Mouse (Mus musculus) embryonic facial prominence, embryonic 11.5 days (tissue): Measurements from ENCODE around the gene Zbtb21. TPM values are rescaled to one million over a fixed set of nuclear protein-coding genes. Genes with fewer than 3 reads are reported as not detected.

Experiments
- ATAC-seq: fragments of 200-750 bp; cut with Nextera tagmentation; replicated peaks from 2 replicates; pipeline ENCODE4 v1.8.0; 2017; ENCODE audit warnings: low read depth; ENCODE audit not compliant: insufficient number of reproducible peaks, low FRiP score, low TSS enrichment
- DNase-seq: peaks from one replicate; pipeline ENCODE4 v3.0.0-alpha.2; 2015; ENCODE audit warnings: low spot score
- H3K27ac ChIP-seq: fragments of 300-500 bp; sonication (generic); replicated peaks from 2 replicates; pipeline ENCODE4 v1.5.1; 2014; ENCODE audit warnings: mild to moderate bottlenecking, low read depth, low read length, control low read depth
- H3K27me3 ChIP-seq: fragments of 300-500 bp; sonication (generic); 2 replicates; pipeline ENCODE4 v1.6.1; 2014; ENCODE audit warnings: mild to moderate bottlenecking, low read length, moderate library complexity, mixed read lengths; ENCODE audit not compliant: control insufficient read depth, insufficient read depth
- H3K36me3 ChIP-seq: fragments of 300-500 bp; sonication (generic); replicated peaks from 2 replicates; pipeline ENCODE4 v1.6.1; 2014; ENCODE audit warnings: low read depth, mild to moderate bottlenecking, low read length, moderate library complexity, mixed read lengths; ENCODE audit not compliant: control insufficient read depth, insufficient read depth
- H3K4me1 ChIP-seq: fragments of 300-500 bp; sonication (generic); 2 replicates; pipeline ENCODE4 v1.6.1; 2014; ENCODE audit warnings: low read length, mixed read lengths; ENCODE audit not compliant: control insufficient read depth, insufficient read depth
- H3K4me2 ChIP-seq: fragments of 300-500 bp; sonication (generic); 2 replicates; pipeline ENCODE4 v1.6.1; 2014; ENCODE audit warnings: low read depth, mild to moderate bottlenecking, control low read depth, low read length, moderate library complexity
- H3K4me3 ChIP-seq: fragments of 300-500 bp; sonication (generic); 2 replicates; pipeline ENCODE4 v1.5.1; 2014; ENCODE audit warnings: low read depth, low read length, control low read depth
- H3K9ac ChIP-seq: fragments of 300-500 bp; sonication (generic); replicated peaks from 2 replicates; pipeline ENCODE4 v1.6.1; 2014; ENCODE audit warnings: mild to moderate bottlenecking, control low read depth, low read length
- H3K9me3 ChIP-seq: fragments of 300-500 bp; sonication (generic); replicated peaks from 2 replicates; pipeline ENCODE4 v1.6.1; 2016; ENCODE audit warnings: mild to moderate bottlenecking, low read length, inconsistent platforms, mixed read lengths; ENCODE audit not compliant: control insufficient read depth
- WGBS: fragments of 180-500 bp; shearing (Covaris S2); extraction: QIAGEN DNeasy Blood & Tissue Kit; methylation state at CpG from one replicate; pipeline ENCODE4 v1.1.7; 2014; 5-methylcytosine and 5-hydroxymethylcytosine counted together
- polyA plus RNA-seq: library from polyadenylated mRNA; unstranded; fragments of >200 nt; fragmentation: Nextera tagmentation; extraction: Ambion mirVana; gene quantifications from 2 replicates; pipeline ENCODE4 v1.2.1, GENCODE M21; 2014

Zbtb21 gene
- polyA plus RNA-seq, 1 experiment from 2014 or later: 14.2 TPM

DNA sequence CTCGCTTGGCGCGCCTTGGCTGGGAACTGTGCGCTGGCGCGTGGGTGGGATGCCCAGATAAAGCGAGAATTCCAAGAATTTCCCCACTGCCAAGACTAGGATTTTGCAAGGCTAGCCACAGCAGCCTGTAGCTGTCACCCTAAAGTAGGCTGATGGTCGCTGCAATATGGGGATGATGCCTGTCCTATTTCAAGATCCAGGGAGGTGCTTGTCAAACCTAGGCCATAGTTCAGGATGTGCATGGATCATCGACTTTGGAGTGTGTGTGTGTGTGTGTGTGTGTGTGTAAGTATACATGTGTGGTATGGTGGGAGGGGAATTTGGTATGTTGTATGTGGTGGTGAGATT is 39.7 kb downstream of the Zbtb21 start:
- H3K4me3 ChIP-seq: peak overlapping the region; percentile 79
- H3K9me3 ChIP-seq: no peaks in the 10 kb centered on the region
- no peaks in the 10 kb centered on the region for H3K36me3 ChIP-seq
- WGBS: 1% methylated on average over 9 of the region's 9 CpGs
- DNase-seq (no peak), ATAC-seq (peak; percentile 44; the same call in 1 of the 2 replicates)
- peak overlapping the region; percentile 92 for H3K4me2 ChIP-seq
- no peaks in the 10 kb centered on the region for H3K4me1 ChIP-seq
- no peaks in the 10 kb centered on the region for H3K27me3 ChIP-seq
- no peak overlapping the region for H3K27ac ChIP-seq
- peak overlapping the region; percentile 84 for H3K9ac ChIP-seq

DNA sequence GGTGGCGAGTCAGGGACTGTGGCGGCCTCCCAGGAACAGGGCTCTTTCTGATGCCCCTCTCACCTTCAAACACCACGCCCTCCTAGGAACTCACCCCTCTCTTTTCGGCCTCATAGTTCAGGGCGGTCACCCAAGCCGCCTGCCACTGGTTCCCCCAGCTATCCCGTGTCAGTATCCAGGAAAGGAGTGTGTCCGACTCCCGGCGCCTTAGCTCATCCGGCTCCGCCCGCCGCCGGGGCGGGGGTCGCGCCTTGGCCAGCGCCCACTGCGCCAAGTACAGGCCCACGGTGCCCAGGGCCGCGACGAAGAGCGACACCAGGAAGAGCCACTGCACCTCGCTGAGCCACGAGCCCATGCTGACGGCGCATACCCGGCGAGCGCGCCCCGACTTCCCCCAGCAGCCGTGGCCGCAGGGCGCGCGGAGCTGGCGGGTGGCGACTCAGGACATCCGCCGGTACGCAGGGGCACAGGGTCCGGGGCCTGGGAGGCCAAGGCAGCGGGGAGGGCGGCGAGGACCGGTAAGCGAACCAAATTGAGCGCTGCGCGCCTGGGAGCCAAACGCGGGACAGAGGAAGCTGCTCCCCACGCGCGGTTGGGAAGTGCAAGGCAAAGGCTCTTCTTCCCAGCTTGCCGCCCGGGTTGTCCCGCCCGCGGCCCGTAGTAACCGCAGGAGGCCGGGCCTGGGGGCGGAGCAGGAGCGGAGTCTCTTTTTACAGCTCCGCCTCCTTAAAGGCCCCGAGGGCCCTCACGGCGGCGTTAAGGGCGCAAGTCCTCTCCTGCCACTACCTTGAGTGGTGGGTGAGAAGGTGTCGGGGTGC is 40.3 kb downstream of the Zbtb21 start:
- WGBS: under 1% methylated on average over 68 of the region's 75 CpGs
- Histone ChIP-seq H3K9me3 (no peaks in the 10 kb centered on the region), H3K27me3 (no peaks in the 10 kb centered on the region), H3K27ac (0 out of 2 replicates have a peak overlapping the region, but pooled peaks have one; percentile 28), H3K4me3 (peak overlapping the region; percentile 79), H3K9ac (peak overlapping the region; percentile 84), H3K4me1 (no peaks in the 10 kb centered on the region), H3K4me2 (peak overlapping the region; percentile 92), H3K36me3 (no peaks in the 10 kb centered on the region)
- peak; percentile 87 for DNase-seq
- peak; percentile 88 for ATAC-seq

DNA sequence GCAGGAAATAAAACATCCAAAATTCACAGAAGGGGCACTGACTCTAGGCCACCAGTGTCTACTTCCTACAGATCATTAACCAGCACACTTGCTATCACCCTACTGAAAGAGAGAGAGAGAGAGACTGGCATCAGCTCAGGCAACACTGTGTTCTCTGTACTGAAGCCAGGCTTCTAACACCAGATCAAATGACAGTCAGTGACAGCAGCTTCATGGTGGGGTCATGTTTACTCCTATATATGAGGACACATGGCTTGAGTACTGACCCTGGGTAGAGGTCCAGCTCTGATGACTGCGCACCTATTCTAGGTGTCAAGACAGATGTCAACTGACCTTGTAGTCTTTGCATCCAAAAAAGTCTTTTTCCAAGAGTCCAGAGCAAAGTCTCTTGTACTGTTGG is 41.8 kb downstream of the Zbtb21 start:
- H3K27me3 ChIP-seq: no peaks in the 10 kb centered on the region
- H3K9ac ChIP-seq: no peak overlapping the region
- H3K36me3 ChIP-seq: no peaks in the 10 kb centered on the region
- DNase-seq (no peak), ATAC-seq (no peak)
- WGBS: 92% methylated on average over 1 of the region's 1 CpGs
- H3K4me3 ChIP-seq: no peak overlapping the region
- H3K27ac ChIP-seq: no peak overlapping the region
- no peak overlapping the region for H3K4me2 ChIP-seq
- no peaks in the 10 kb centered on the region for H3K9me3 ChIP-seq
- no peaks in the 10 kb centered on the region for H3K4me1 ChIP-seq

DNA sequence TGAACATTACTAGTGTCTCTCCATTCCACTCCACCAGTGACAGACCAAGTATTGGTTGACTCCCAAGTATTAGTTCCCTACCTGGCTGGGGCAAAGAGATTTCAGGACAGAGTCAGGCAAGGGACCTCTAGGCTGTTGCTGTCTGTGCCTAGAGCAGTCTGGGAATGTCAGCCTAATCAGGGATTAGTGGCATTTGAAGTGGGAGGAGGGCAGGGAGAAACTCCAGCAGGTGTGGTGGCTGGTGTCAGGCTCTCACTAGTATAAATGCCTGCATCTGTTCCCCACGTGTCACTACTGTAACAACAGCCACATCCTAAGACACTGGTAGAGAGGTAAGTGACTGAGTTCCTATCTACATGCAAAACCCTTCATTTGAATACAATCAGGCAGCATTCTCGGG is 42.6 kb downstream of the Zbtb21 start:
- H3K27me3 ChIP-seq: no peaks in the 10 kb centered on the region
- DNase-seq: no peak
- ATAC-seq: no peak
- H3K9ac ChIP-seq: no peak overlapping the region
- no peaks in the 10 kb centered on the region for H3K36me3 ChIP-seq
- H3K27ac ChIP-seq: no peak overlapping the region
- WGBS: 32% methylated on average over 2 of the region's 2 CpGs
- H3K9me3 ChIP-seq: no peaks in the 10 kb centered on the region
- H3K4me1 ChIP-seq: no peaks in the 10 kb centered on the region
- H3K4me3 ChIP-seq: no peak overlapping the region
- no peak overlapping the region for H3K4me2 ChIP-seq

DNA sequence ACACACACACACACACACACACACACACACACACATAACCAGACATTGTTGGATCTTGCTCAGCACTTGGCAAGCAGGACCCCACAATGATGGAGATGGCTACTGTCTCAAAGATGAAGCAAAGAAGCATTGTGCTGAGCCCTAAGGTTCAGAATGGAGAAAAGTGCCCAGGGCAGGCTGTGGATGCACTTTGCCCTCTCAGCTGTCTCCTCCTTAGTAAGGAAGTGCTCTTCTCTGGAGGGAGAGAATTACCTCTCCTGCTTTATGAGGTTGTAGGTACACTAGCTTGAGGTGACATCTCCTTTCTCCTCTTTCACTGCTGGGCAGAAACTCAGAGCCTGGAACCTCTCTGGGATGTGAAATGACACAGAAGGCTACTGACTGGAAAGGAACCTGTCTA is 49.5 kb downstream of the Zbtb21 start:
- H3K9me3 ChIP-seq: no peaks in the 10 kb centered on the region
- H3K4me3 ChIP-seq: no peak overlapping the region
- H3K4me1 ChIP-seq: no peaks in the 10 kb centered on the region
- no peak for ATAC-seq
- no peak overlapping the region for H3K9ac ChIP-seq
- H3K27me3 ChIP-seq: no peaks in the 10 kb centered on the region
- H3K36me3 ChIP-seq: no peaks in the 10 kb centered on the region
- DNase-seq: no peak
- no peak overlapping the region for H3K27ac ChIP-seq
- H3K4me2 ChIP-seq: no peak overlapping the region

DNA sequence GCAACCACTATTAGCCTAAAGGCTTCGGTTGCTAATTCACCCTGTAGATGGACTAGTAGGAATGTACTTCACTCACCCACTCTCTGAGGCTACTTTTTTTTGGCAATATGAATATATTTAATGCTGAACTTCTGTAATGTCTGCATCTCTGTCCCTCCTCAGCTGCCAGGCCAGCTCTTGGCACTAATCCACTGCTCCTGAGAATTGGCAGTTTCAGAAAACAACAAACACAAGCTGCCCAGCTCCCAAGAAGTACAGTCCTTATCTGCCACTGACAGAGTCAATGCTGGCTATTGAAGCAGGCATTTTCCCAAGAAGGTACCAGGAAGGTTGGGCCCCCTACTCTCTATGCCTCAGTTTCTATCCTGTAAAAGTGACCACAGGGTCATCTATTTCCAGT is 53.1 kb downstream of the Zbtb21 start:
- no peaks in the 10 kb centered on the region for H3K9me3 ChIP-seq
- H3K27me3 ChIP-seq: no peaks in the 10 kb centered on the region
- H3K4me3 ChIP-seq: no peak overlapping the region
- no peaks in the 10 kb centered on the region for H3K36me3 ChIP-seq
- H3K4me1 ChIP-seq: no peaks in the 10 kb centered on the region
- WGBS: 93% methylated on average over 1 of the region's 1 CpGs
- no peak for ATAC-seq
- no peak overlapping the region for H3K4me2 ChIP-seq
- no peak overlapping the region for H3K27ac ChIP-seq
- H3K9ac ChIP-seq: no peak overlapping the region
- no peak for DNase-seq

DNA sequence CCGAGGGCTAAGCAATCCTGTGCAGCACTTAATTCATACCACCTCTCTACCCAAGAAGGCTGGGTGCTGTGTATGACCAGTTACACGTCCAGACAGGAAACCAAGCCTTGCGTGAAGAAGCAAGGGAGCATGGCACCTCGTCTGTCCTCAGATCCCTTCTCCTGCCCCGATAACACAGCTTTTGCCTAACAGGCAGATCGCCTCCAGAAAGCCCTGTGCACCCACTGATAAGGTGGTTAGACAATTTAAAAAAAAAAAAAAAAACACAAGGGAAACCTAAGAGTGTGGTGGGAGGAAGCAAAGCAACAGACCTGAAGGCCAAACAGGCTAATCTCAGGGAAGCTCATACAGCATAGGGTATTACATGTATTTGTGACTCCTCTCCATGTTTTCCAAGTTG is 54.9 kb downstream of the Zbtb21 start:
- 79% methylated on average over 6 of the region's 6 CpGs for WGBS

DNA sequence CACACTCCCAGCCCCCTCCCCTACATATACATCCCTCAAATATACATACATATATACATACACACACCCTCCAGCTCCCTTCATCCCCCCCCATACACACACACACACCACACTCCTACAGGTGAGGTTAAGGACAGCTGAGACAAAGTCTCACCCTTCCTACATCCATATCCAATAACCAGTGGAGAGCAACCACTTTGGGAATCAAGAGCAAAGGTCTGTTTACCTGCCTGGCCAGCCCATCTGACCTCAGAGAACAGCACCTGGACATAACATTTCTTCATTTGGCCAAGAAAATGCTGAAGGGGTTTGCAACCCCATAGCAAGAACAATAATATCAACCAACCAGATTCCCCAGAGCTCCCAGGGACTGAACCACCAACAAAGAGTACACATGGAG is 56.1 kb downstream of the Zbtb21 start:
- no peak overlapping the region for H3K4me2 ChIP-seq
- H3K27me3 ChIP-seq: no peaks in the 10 kb centered on the region
- no peak overlapping the region for H3K9ac ChIP-seq
- DNase-seq: no peak
- H3K4me1 ChIP-seq: no peaks in the 10 kb centered on the region
- no peak overlapping the region for H3K27ac ChIP-seq
- no peaks in the 10 kb centered on the region for H3K9me3 ChIP-seq
- no peak overlapping the region for H3K4me3 ChIP-seq
- H3K36me3 ChIP-seq: no peaks in the 10 kb centered on the region
- ATAC-seq: no peak

More for the DNA sequence above, 54.9 kb downstream of the Zbtb21 start:
- H3K4me3 ChIP-seq: no peak overlapping the region
- H3K4me1 ChIP-seq: no peaks in the 10 kb centered on the region
- no peaks in the 10 kb centered on the region for H3K9me3 ChIP-seq
- H3K4me2 ChIP-seq: no peak overlapping the region
- no peak for ATAC-seq
- H3K27me3 ChIP-seq: no peaks in the 10 kb centered on the region
- H3K36me3 ChIP-seq: no peaks in the 10 kb centered on the region
- no peak overlapping the region for H3K9ac ChIP-seq
- H3K27ac ChIP-seq: no peak overlapping the region
- DNase-seq: no peak
